Mouse (Mus musculus) stomach, embryonic 16.5 days (tissue): ENCODE data around the gene Rmi1. TPM values are rescaled to one million over a fixed set of nuclear protein-coding genes. Genes with fewer than 3 reads are reported as not detected.
"Not testable (repeated sequence)": the region's sequence is repeated elsewhere in the genome, so short reads cannot be mapped to it uniquely, and the experiment has no call there.

Source experiments
- ATAC-seq: fragments of 200-750 bp; cut with Nextera tagmentation; 2 replicates; pipeline ENCODE4 v1.8.0; 2017; ENCODE audit warnings: moderate number of reproducible peaks, moderate TSS enrichment; ENCODE audit not compliant: insufficient read depth, low FRiP score
- H3K27ac ChIP-seq: fragments of 300-500 bp; sonication (generic); 2 replicates; pipeline ENCODE4 v1.5.1; 2014; ENCODE audit warnings: low read length
- H3K27me3 ChIP-seq: fragments of 300-500 bp; sonication (generic); 2 replicates; pipeline ENCODE4 v1.6.1; 2014; ENCODE audit warnings: low read length, control low read depth, mixed read lengths; ENCODE audit not compliant: control insufficient read depth, insufficient read depth
- H3K36me3 ChIP-seq: fragments of 300-500 bp; sonication (generic); 2 replicates; pipeline ENCODE4 v1.6.1; 2014; ENCODE audit warnings: low read length; ENCODE audit not compliant: control insufficient read depth, insufficient read depth
- H3K4me1 ChIP-seq: fragments of 300-500 bp; sonication (generic); 2 replicates; pipeline ENCODE4 v1.6.1; 2014; ENCODE audit warnings: low read length, control low read depth, mixed read lengths; ENCODE audit not compliant: control insufficient read depth, insufficient read depth
- H3K4me2 ChIP-seq: fragments of 300-500 bp; sonication (generic); 2 replicates; pipeline ENCODE4 v1.6.1; 2014; ENCODE audit warnings: low read depth, low read length, mixed read lengths
- H3K4me3 ChIP-seq: fragments of 300-500 bp; sonication (generic); replicated peaks from 2 replicates; pipeline ENCODE4 v1.5.1; 2014; ENCODE audit warnings: mild to moderate bottlenecking, low read length
- H3K9ac ChIP-seq: fragments of 300-500 bp; sonication (generic); 2 replicates; pipeline ENCODE4 v1.6.1; 2014; ENCODE audit warnings: low read length
- H3K9me3 ChIP-seq: fragments of 300-500 bp; sonication (generic); replicated peaks from 2 replicates; pipeline ENCODE4 v1.6.1; 2016; ENCODE audit warnings: low read length, control low read depth; ENCODE audit not compliant: control insufficient read depth
- WGBS: fragments of 180-500 bp; shearing (Covaris S2); extraction: QIAGEN DNeasy Blood & Tissue Kit; methylation state at CpG from one replicate; pipeline ENCODE4 v1.1.7; 2014; 5-methylcytosine and 5-hydroxymethylcytosine counted together
- polyA plus RNA-seq: library from polyadenylated mRNA; unstranded; fragments of >200 nt; fragmentation: Nextera tagmentation; extraction: Ambion mirVana; gene quantifications from 2 replicates; pipeline ENCODE4 v1.2.1, GENCODE M21; 2015

Gene Rmi1
- polyA plus RNA-seq, 1 experiment from 2014 or later: 25.1 TPM

- not testable (repeated sequence) for ATAC-seq, H3K4me2 ChIP-seq, H3K9ac ChIP-seq, H3K27ac ChIP-seq, H3K4me1 ChIP-seq, H3K27me3 ChIP-seq, H3K4me3 ChIP-seq, H3K9me3 ChIP-seq
- 83% methylated on average over 11 of the region's 11 CpGs for WGBS
- H3K36me3 ChIP-seq: peaks cover 31% of the 10 kb centered on the region
These were observed 7.7 kb upstream of the Rmi1 start for GRCm38 (mm10) chr13:58394392-58394791.

- peaks cover 20% of the 10 kb centered on the region for H3K36me3 ChIP-seq
- 83% methylated on average over 13 of the region's 13 CpGs for WGBS
- ATAC-seq: no peak
- H3K4me2 ChIP-seq: no peak overlapping the region
- H3K4me3 ChIP-seq: no peak overlapping the region
- no peak overlapping the region for H3K27ac ChIP-seq
- no peaks in the 10 kb centered on the region for H3K4me1 ChIP-seq
- no peak overlapping the region for H3K9ac ChIP-seq
- no peaks in the 10 kb centered on the region for H3K9me3 ChIP-seq
- H3K27me3 ChIP-seq: no peaks in the 10 kb centered on the region
These were observed 4.4 kb upstream of the Rmi1 start for GRCm38 (mm10) chr13:58397651-58398050.

GRCm38 (mm10) chr13:58400576-58400975 lies 1.5 kb upstream of the Rmi1 start:
- peak overlapping the region; percentile 88 for H3K4me2 ChIP-seq
- H3K4me1 ChIP-seq: no peaks in the 10 kb centered on the region
- H3K9me3 ChIP-seq: no peaks in the 10 kb centered on the region
- no peaks in the 10 kb centered on the region for H3K27me3 ChIP-seq
- H3K4me3 ChIP-seq: peak overlapping the region; percentile 96
- H3K36me3 ChIP-seq: peaks cover 7% of the 10 kb centered on the region; the same call in 1 of the 2 replicates
- ATAC-seq: no peak
- no peak overlapping the region; the same call in 1 of the 2 replicates for H3K27ac ChIP-seq
- WGBS: under 1% methylated on average over 11 of the region's 11 CpGs
- H3K9ac ChIP-seq: peak overlapping the region; percentile 96

GRCm38 (mm10) chr13:58401135-58402002 lies 679 bp upstream of the Rmi1 start:
- Histone ChIP-seq H3K4me2 (peak overlapping the region; percentile 88), H3K36me3 (peaks cover 3% of the 10 kb centered on the region; the same call in 1 of the 2 replicates), H3K9ac (peak overlapping the region; percentile 96), H3K4me1 (no peaks in the 10 kb centered on the region), H3K27me3 (no peaks in the 10 kb centered on the region), H3K4me3 (peak overlapping the region; percentile 96), H3K27ac (peak overlapping the region; percentile 99), H3K9me3 (no peaks in the 10 kb centered on the region)
- ATAC-seq: peak; percentile 32
- WGBS: under 1% methylated on average over 77 of the region's 100 CpGs

- H3K9ac ChIP-seq: peak overlapping the region; percentile 96
- H3K9me3 ChIP-seq: no peaks in the 10 kb centered on the region
- peak overlapping the region; percentile 99 for H3K27ac ChIP-seq
- H3K4me1 ChIP-seq: no peaks in the 10 kb centered on the region
- ATAC-seq: peak; percentile 74
- peaks cover 1% of the 10 kb centered on the region; the same call in 1 of the 2 replicates for H3K36me3 ChIP-seq
- 0% methylated on average over 43 of the region's 48 CpGs for WGBS
- peak overlapping the region; percentile 96 for H3K4me3 ChIP-seq
- H3K4me2 ChIP-seq: peak overlapping the region; percentile 52
- no peaks in the 10 kb centered on the region for H3K27me3 ChIP-seq
These were observed 679 bp downstream of the Rmi1 start for GRCm38 (mm10) chr13:58402744-58403110.

GRCm38 (mm10) chr13:58403243-58403642 lies 1.2 kb downstream of the Rmi1 start, which contains the start of gene Hnrnpk:
Hnrnpk (minus strand) TSS chr13:58403343.
- ATAC-seq, H3K27me3 ChIP-seq, H3K9me3 ChIP-seq, H3K36me3 ChIP-seq, H3K4me1 ChIP-seq: not testable (repeated sequence)
- peak within 1 kb of the TSS; percentile 99 for H3K27ac ChIP-seq
- peak within 1 kb of the TSS; percentile 96 for H3K9ac ChIP-seq
- H3K4me3 ChIP-seq: peak within 1 kb of the TSS; percentile 96
- WGBS: 4% methylated on average over 16 of the region's 17 CpGs
- peak within 1 kb of the TSS; percentile 52 for H3K4me2 ChIP-seq

- H3K9me3 ChIP-seq: 0 out of 2 replicates have a peak, but pooled peaks cover 3% of the 10 kb centered on the region
- H3K27ac ChIP-seq: no peak overlapping the region
- no peaks in the 10 kb centered on the region for H3K4me1 ChIP-seq
- H3K27me3 ChIP-seq: no peaks in the 10 kb centered on the region
- no peak overlapping the region for H3K4me2 ChIP-seq
- 96% methylated on average over 4 of the region's 4 CpGs for WGBS
- H3K9ac ChIP-seq: no peak overlapping the region
- H3K4me3 ChIP-seq: no peak overlapping the region
- ATAC-seq: no peak
- H3K36me3 ChIP-seq: peaks cover 10% of the 10 kb centered on the region; the same call in 1 of the 2 replicates
These were observed 9.0 kb downstream of the Rmi1 start for GRCm38 (mm10) chr13:58411073-58411472.

- no peaks in the 10 kb centered on the region for H3K27me3 ChIP-seq
- no peak overlapping the region for H3K4me2 ChIP-seq
- 43% methylated on average over 6 of the region's 6 CpGs for WGBS
- H3K4me1 ChIP-seq: no peaks in the 10 kb centered on the region
- H3K27ac ChIP-seq: no peak overlapping the region
- H3K4me3 ChIP-seq: no peak overlapping the region
- ATAC-seq: no peak
- H3K9ac ChIP-seq: no peak overlapping the region
- 0 out of 2 replicates have a peak, but pooled peaks cover 3% of the 10 kb centered on the region for H3K9me3 ChIP-seq
- H3K36me3 ChIP-seq: peaks cover 7% of the 10 kb centered on the region; the same call in 1 of the 2 replicates
These were observed 13.3 kb downstream of the Rmi1 start for GRCm38 (mm10) chr13:58415374-58415773.

GRCm38 (mm10) chr13:58415838-58416237 lies 13.8 kb downstream of the Rmi1 start:
- Histone ChIP-seq H3K27ac (no peak overlapping the region), H3K36me3 (0 out of 2 replicates have a peak, but pooled peaks cover 3% of the 10 kb centered on the region), H3K9me3 (0 out of 2 replicates have a peak, but pooled peaks cover 3% of the 10 kb centered on the region), H3K4me1 (no peaks in the 10 kb centered on the region), H3K4me3 (no peak overlapping the region), H3K27me3 (no peaks in the 10 kb centered on the region), H3K9ac (no peak overlapping the region), H3K4me2 (no peak overlapping the region)
- 60% methylated on average over 5 of the region's 5 CpGs for WGBS
- no peak; the same call in 1 of the 2 replicates for ATAC-seq
